Mouse (Mus musculus) heart, adult 2 months (tissue): ENCODE measurements at regions not wholly inside any gene's neighbourhood (a gene's known extent, or its start where the extent isn't known, plus 50 kb on each side); places are given as distances from the start of the nearest gene placed in this dataset.

ENCODE experiments used
- CTCF ChIP-seq: fragments of 200-600 bp; IDR thresholded peaks from 2 replicates; pipeline ENCODE4 v1.8.1; 2022; ENCODE audit warnings: antibody characterized with exemption, mild to moderate bottlenecking, moderate library complexity
- EP300 ChIP-seq: fragments of 200-500 bp; IDR thresholded peaks from 2 replicates; pipeline ENCODE4 v1.6.1; 2011; ENCODE audit warnings: low read depth, low read length, control low read depth; ENCODE audit not compliant: insufficient read depth
- POLR2A ChIP-seq: fragments of 200-500 bp; IDR thresholded peaks from 2 replicates; pipeline ENCODE4 v1.6.1; 2011; ENCODE audit warnings: mild to moderate bottlenecking, low read depth, low read length, control low read depth; ENCODE audit not compliant: insufficient read depth

DNA sequence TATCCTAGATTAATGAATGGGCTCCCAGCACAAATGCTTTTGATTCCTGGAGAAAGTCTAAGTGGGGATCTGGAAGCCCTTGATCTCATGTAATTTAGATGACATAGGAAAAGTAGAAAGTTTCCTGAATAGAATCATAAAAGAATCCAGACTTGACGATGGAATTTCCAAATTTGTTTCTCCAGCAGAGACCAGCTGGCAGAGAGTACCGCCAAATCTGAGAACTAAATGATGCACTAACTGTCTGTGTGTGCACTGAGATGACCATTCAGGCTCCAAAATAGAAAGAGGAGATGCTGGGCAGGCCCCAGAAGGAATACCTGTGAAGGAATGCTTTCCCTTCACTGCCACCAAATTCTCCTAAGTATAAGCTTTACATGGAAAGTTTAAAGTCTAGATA, 704.6 kb downstream of the Fat4 start:
- TF ChIP-seq POLR2A (no peak), CTCF (no peak), EP300 (no peak)
